Mouse (Mus musculus): Measurements from ENCODE around the gene Ankrd2.

- TF ChIP-seq CTCF (IDR thresholded peaks at IDR 0.05; ENCODE audit: extremely low read depth, insufficient read depth, low read length), result no peak
- no peak for TF ChIP-seq POLR2A (IDR thresholded peaks at IDR 0.05; ENCODE audit: extremely low read depth, insufficient read depth, low read length)
Measured at GRCm38 (mm10) chr19:42056719-42057409, 21.1 kb downstream of the Ankrd2 start.
